Mouse (Mus musculus) liver, embryonic 13.5 days (tissue): ENCODE results near the gene Nudt22. TPM values are rescaled to one million over a fixed set of nuclear protein-coding genes. Genes with fewer than 3 reads are reported as not detected.
A peak's percentile ranks its signal among the peaks of the same experiment; 100 is the strongest.
"Not testable (repeated sequence)": the region's sequence is repeated elsewhere in the genome, so short reads cannot be mapped to it uniquely, and the experiment has no call there.

Experiments
- ATAC-seq: fragments of 200-750 bp; cut with Nextera tagmentation; 2 replicates; pipeline ENCODE4 v1.8.0; 2017; ENCODE audit warnings: low read depth, mild to moderate bottlenecking, moderate number of reproducible peaks, moderate library complexity
- DNase-seq: peaks from one replicate; pipeline ENCODE4 v3.0.0; 2022
- H3K27ac ChIP-seq: fragments of 300-500 bp; sonication (generic); 2 replicates; pipeline ENCODE4 v1.5.1; 2015; ENCODE audit warnings: moderate library complexity, mild to moderate bottlenecking, inconsistent platforms
- H3K27me3 ChIP-seq: fragments of 300-500 bp; sonication (generic); 2 replicates; pipeline ENCODE4 v1.6.1; 2015; ENCODE audit warnings: mild to moderate bottlenecking, inconsistent platforms
- H3K36me3 ChIP-seq: fragments of 300-500 bp; sonication (generic); 2 replicates; pipeline ENCODE4 v1.6.1; 2015; ENCODE audit warnings: mild to moderate bottlenecking, inconsistent platforms
- H3K4me1 ChIP-seq: fragments of 300-500 bp; sonication (generic); replicated peaks from 2 replicates; pipeline ENCODE4 v1.6.1; 2015; ENCODE audit warnings: inconsistent platforms
- H3K4me2 ChIP-seq: fragments of 300-500 bp; sonication (generic); 2 replicates; pipeline ENCODE4 v1.6.1; 2015; ENCODE audit warnings: inconsistent platforms, mild to moderate bottlenecking, moderate library complexity
- H3K4me3 ChIP-seq: fragments of 300-500 bp; sonication (generic); replicated peaks from 2 replicates; pipeline ENCODE4 v1.5.1; 2015; ENCODE audit warnings: mild to moderate bottlenecking, inconsistent platforms
- H3K9ac ChIP-seq: fragments of 300-500 bp; sonication (generic); 2 replicates; pipeline ENCODE4 v1.6.1; 2015; ENCODE audit warnings: mild to moderate bottlenecking, inconsistent platforms
- H3K9me3 ChIP-seq: fragments of 300-500 bp; sonication (generic); replicated peaks from 2 replicates; pipeline ENCODE4 v1.6.1; 2016; ENCODE audit warnings: inconsistent platforms
- WGBS: fragments of 180-500 bp; shearing (Covaris S2); methylation state at CpG from one replicate; pipeline ENCODE4 v1.1.7; 2015; ENCODE audit not compliant: insufficient replicate concordance; 5-methylcytosine and 5-hydroxymethylcytosine counted together
- polyA plus RNA-seq: library from polyadenylated mRNA; unstranded; fragments of >200 nt; fragmentation: Nextera tagmentation; extraction: Ambion mirVana; gene quantifications from 2 replicates; pipeline ENCODE4 v1.2.1, GENCODE M21; 2015

Nudt22 gene
- polyA plus RNA-seq, 1 experiment from 2014 or later, result 10.7 TPM

- DNase-seq, result no peak
- Histone ChIP-seq H3K27me3 (no peaks in the 10 kb centered on the region), H3K4me1 (peaks cover 59% of the 10 kb centered on the region), H3K36me3 (peaks cover 14% of the 10 kb centered on the region), H3K27ac (no peak overlapping the region), H3K9ac (no peak overlapping the region), H3K4me2 (no peak overlapping the region), H3K4me3 (no peak overlapping the region), H3K9me3 (no peaks in the 10 kb centered on the region)
- ATAC-seq, result no peak
- 83% methylated on average over 8 of the region's 8 CpGs for WGBS
Measured at GRCm38 (mm10) chr19:6994002-6994401, 1.9 kb downstream of the Nudt22 start.

DNA sequence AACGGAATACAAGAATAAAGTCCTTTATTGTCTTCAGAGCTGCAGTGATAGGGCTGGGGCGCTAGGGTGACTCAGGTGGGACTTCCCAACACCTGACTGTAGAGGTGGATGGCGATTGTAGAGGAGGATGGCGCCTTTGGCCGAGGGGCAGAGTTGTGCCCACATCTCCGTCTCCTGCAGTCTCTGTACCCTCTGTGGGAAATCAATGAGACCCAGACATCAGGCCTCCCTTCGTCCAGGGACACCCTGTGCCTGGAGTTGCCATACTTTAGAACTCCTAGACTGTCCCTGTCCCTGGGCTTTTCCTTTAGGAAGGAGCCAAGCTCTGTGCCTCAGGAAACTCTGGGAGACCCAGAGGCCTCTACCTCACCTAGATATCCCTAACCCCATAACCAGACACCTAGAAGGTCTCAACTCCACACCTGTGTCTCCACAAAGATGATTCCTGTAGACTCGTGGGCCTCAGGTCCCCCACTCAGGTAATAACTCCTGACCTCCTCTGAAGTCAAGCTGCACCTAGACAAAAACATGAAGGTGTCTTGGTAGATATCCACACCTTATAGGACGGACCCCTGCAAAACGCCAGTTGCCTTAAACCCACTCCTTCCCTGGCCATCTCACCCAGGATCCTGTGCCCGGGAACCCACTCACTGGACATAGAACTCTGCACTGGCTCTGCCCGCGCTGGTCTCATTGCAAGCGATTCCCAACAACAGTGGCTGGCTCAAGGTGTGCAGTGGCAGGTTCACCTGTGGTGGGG, 2.7 kb downstream of the Nudt22 start:
- Histone ChIP-seq H3K4me3 (peak overlapping the region; percentile 72), H3K4me1 (peaks cover 57% of the 10 kb centered on the region), H3K9me3 (no peaks in the 10 kb centered on the region), H3K27me3 (no peaks in the 10 kb centered on the region), H3K4me2 (peak overlapping the region; percentile 92), H3K36me3 (peaks cover 6% of the 10 kb centered on the region), H3K9ac (peak overlapping the region; percentile 78), H3K27ac (peak overlapping the region; percentile 79)
- ATAC-seq (no peak), DNase-seq (no peak)
- WGBS, result 69% methylated on average over 14 of the region's 14 CpGs

GRCm38 (mm10) chr19:6992011-6992858, 3.7 kb downstream of the Nudt22 start, which contains the start of gene Dnajc4:
Gene Dnajc4, minus strand, starts transcription at chr19:6992572.
- 2% methylated on average over 37 of the region's 37 CpGs for WGBS
- Histone ChIP-seq H3K27ac (peak within 1 kb of the TSS; percentile 79), H3K4me3 (peak within 1 kb of the TSS; percentile 72), H3K36me3 (no peaks in the 10 kb centered on the region), H3K27me3 (no peaks in the 10 kb centered on the region), H3K9ac (peak within 1 kb of the TSS; percentile 79), H3K4me1 (peaks cover 58% of the 10 kb centered on the region), H3K9me3 (no peaks in the 10 kb centered on the region), H3K4me2 (peak within 1 kb of the TSS; percentile 92)
- DNase-seq, result peak; percentile 98
- ATAC-seq, result peak; percentile 92

- Histone ChIP-seq H3K4me3 (0 out of 2 replicates have a peak overlapping the region, but pooled peaks have one; percentile 72), H3K4me2 (peak overlapping the region; percentile 92; the same call in 1 of the 2 replicates), H3K4me1 (peaks cover 58% of the 10 kb centered on the region)
- H3K27me3 ChIP-seq, H3K27ac ChIP-seq, DNase-seq, H3K9me3 ChIP-seq, H3K36me3 ChIP-seq, ATAC-seq, H3K9ac ChIP-seq: not testable (repeated sequence)
- 80% methylated on average over 6 of the region's 6 CpGs for WGBS
Measured at GRCm38 (mm10) chr19:6991166-6991565, 4.8 kb downstream of the Nudt22 start.

- H3K9ac ChIP-seq, result no peak overlapping the region
- no peaks in the 10 kb centered on the region for H3K27me3 ChIP-seq
- H3K4me2 ChIP-seq, result no peak overlapping the region
- no peak for DNase-seq
- H3K9me3 ChIP-seq, result no peaks in the 10 kb centered on the region
- H3K36me3 ChIP-seq, result 0 out of 2 replicates have a peak, but pooled peaks cover under 1% of the 10 kb centered on the region
- ATAC-seq, result no peak
- H3K4me3 ChIP-seq, result no peak overlapping the region
- no peak overlapping the region for H3K27ac ChIP-seq
- H3K4me1 ChIP-seq, result peaks cover 60% of the 10 kb centered on the region
- WGBS, result 78% methylated on average over 6 of the region's 6 CpGs
Measured at GRCm38 (mm10) chr19:6990712-6991111, 5.2 kb downstream of the Nudt22 start.

GRCm38 (mm10) chr19:6989251-6989650, 6.7 kb downstream of the Nudt22 start:
- H3K4me1 ChIP-seq, result peaks cover 57% of the 10 kb centered on the region
- H3K4me2 ChIP-seq, result no peak overlapping the region
- H3K27ac ChIP-seq, result no peak overlapping the region
- no peak overlapping the region for H3K4me3 ChIP-seq
- H3K9ac ChIP-seq, result no peak overlapping the region
- peaks cover 9% of the 10 kb centered on the region; the same call in 1 of the 2 replicates for H3K36me3 ChIP-seq
- H3K27me3 ChIP-seq, result no peaks in the 10 kb centered on the region
- ATAC-seq, result no peak
- H3K9me3 ChIP-seq, result no peaks in the 10 kb centered on the region
- DNase-seq, result no peak
- 83% methylated on average over 8 of the region's 8 CpGs for WGBS

- peak overlapping the region; percentile 79 for H3K27ac ChIP-seq
- WGBS, result 8% methylated on average over 8 of the region's 8 CpGs
- no peak for DNase-seq
Measured at GRCm38 (mm10) chr19:6987904-6988285, 8.0 kb downstream of the Nudt22 start.

GRCm38 (mm10) chr19:6987061-6987903, 8.6 kb downstream of the Nudt22 start, which contains the start of gene Vegfb:
Gene Vegfb, minus strand, starts transcription at chr19:6987651.
- Histone ChIP-seq H3K9ac (peak within 1 kb of the TSS; percentile 86), H3K9me3 (no peaks in the 10 kb centered on the region), H3K4me1 (peaks cover 54% of the 10 kb centered on the region), H3K4me2 (peak within 1 kb of the TSS; percentile 100), H3K36me3 (peaks cover 26% of the 10 kb centered on the region), H3K27ac (peak within 1 kb of the TSS; percentile 79), H3K27me3 (no peaks in the 10 kb centered on the region), H3K4me3 (peak within 1 kb of the TSS; percentile 77)
- WGBS, result under 1% methylated on average over 75 of the region's 85 CpGs
- DNase-seq, result no peak
- peak; percentile 57 for ATAC-seq

More at GRCm38 (mm10) chr19:6987904-6988285, 8.0 kb downstream of the Nudt22 start:
- H3K4me2 ChIP-seq, result peak overlapping the region; percentile 100
- ATAC-seq, result no peak
- H3K27me3 ChIP-seq, result no peaks in the 10 kb centered on the region
- peaks cover 50% of the 10 kb centered on the region for H3K4me1 ChIP-seq
- peak overlapping the region; percentile 86 for H3K9ac ChIP-seq
- H3K36me3 ChIP-seq, result peaks cover 20% of the 10 kb centered on the region
- H3K9me3 ChIP-seq, result no peaks in the 10 kb centered on the region
- H3K4me3 ChIP-seq, result peak overlapping the region; percentile 77

DNA sequence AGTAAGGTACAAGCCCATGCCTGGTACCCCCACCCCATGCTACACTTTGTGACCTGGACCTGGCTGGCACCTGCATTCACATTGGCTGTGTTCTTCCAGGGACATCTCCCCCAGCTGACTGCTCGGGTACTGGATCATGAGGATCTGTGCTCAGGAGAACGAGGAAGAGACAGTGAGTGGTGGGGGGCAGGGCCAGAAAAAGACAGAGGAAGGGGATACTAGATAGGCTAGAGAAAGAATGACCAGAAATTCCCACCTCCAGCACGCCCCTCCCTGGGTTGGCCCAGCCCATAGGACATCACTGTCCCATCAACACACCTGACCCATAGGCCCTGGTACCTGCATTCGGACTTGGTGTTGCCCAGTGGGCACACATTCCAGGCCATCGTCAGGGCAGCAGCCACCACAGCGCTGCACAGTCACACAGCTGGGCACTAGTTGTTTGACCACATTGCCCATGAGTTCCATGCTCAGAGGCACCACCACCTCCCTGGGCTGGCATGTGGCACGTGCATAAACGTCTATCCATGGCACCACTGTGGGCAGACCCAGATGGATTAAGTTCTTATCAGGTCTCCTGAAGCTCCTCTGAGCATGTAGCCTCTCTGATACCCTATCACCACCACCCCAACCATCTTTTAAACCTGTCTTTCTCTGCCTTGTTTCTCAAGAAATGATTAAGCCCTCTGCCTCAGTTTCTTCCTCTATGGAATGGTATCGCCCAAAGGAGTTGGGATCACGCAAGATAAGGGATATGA, 9.8 kb downstream of the Nudt22 start:
- Histone ChIP-seq H3K9me3 (no peaks in the 10 kb centered on the region), H3K4me2 (peak overlapping the region; percentile 100), H3K4me3 (peak overlapping the region; percentile 77), H3K27me3 (no peaks in the 10 kb centered on the region), H3K36me3 (peaks cover 29% of the 10 kb centered on the region), H3K9ac (peak overlapping the region; percentile 86), H3K27ac (peak overlapping the region; percentile 57), H3K4me1 (peaks cover 57% of the 10 kb centered on the region)
- 51% methylated on average over 10 of the region's 10 CpGs for WGBS
- peak; percentile 51 for DNase-seq
- ATAC-seq, result peak; percentile 63

GRCm38 (mm10) chr19:6985300-6985699, 10.6 kb downstream of the Nudt22 start:
- DNase-seq (no peak), ATAC-seq (no peak)
- no peak overlapping the region for H3K4me3 ChIP-seq
- no peaks in the 10 kb centered on the region for H3K9me3 ChIP-seq
- H3K9ac ChIP-seq, result no peak overlapping the region
- no peak overlapping the region for H3K4me2 ChIP-seq
- 86% methylated on average over 19 of the region's 19 CpGs for WGBS
- no peaks in the 10 kb centered on the region for H3K27me3 ChIP-seq
- peaks cover 29% of the 10 kb centered on the region for H3K36me3 ChIP-seq
- peak overlapping the region; percentile 57 for H3K27ac ChIP-seq
- H3K4me1 ChIP-seq, result peaks cover 61% of the 10 kb centered on the region
